Mouse (Mus musculus): ENCODE measurements at regions not wholly inside any gene's neighbourhood (a gene's known extent, or its start where the extent isn't known, plus 50 kb on each side); places are given as distances from the start of the nearest gene placed in this dataset.

DNA sequence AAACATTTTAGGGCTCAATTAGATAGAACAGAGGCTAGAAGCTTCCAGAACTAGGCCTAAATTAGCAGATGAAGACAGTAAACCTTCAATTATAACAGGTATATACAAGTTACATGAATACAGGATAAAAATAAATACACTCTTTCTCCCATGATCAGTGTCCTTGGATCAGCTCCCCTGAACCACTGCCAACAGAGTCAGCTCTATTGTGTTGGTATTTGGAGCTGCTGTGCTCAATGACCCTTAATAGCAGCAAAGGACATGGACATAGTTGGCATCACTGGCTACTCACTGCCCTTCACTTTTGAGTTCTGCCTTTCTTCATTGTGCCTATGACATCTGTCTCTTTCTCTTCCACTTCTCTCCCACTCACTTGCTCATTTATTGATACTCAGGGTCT is 639.1 kb upstream of the 4921530L21Rik start:
- no peaks in the 10 kb centered on the region for H3K36me3 ChIP-seq
- no peak overlapping the region for H3K4me3 ChIP-seq
- H3K4me1 ChIP-seq: no peaks in the 10 kb centered on the region
- H3K4me2 ChIP-seq (replicated peaks): no peak overlapping the region
- ATAC-seq (ENCODE audit: low FRiP score): no peak
- H3K9ac ChIP-seq: no peak overlapping the region
- H3K27me3 ChIP-seq: no peaks in the 10 kb centered on the region
- no peaks in the 10 kb centered on the region for H3K9me3 ChIP-seq (replicated peaks)
- H3K27ac ChIP-seq: no peak overlapping the region

DNA sequence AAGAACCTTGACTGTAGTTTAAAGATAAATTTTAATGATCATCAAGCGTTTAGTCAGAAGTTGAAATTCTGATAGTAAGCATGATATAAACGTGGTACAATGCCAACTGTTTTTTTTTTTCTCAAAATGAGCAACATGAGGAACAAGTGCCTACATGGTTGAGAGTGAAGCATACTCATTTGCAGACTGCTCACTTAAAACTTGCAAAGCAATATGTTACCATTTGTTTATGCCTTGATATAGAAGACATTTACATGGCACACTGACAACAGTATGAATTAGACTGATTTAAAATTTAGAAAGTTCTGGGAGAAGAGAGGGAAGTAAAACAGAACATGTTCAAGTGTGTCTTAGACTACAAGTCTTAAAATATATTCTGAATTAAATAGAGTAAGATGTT is 632.2 kb upstream of the 4921530L21Rik start:
- ATAC-seq (ENCODE audit: low FRiP score): no peak
- Histone ChIP-seq H3K4me3 (no peak overlapping the region), H3K27me3 (no peaks in the 10 kb centered on the region), H3K4me1 (no peaks in the 10 kb centered on the region), H3K4me2 (replicated peaks) (no peak overlapping the region), H3K27ac (no peak overlapping the region), H3K36me3 (no peaks in the 10 kb centered on the region), H3K9ac (no peak overlapping the region), H3K9me3 (replicated peaks) (no peaks in the 10 kb centered on the region)
- WGBS: 76% methylated on average over 2 of the region's 2 CpGs

DNA sequence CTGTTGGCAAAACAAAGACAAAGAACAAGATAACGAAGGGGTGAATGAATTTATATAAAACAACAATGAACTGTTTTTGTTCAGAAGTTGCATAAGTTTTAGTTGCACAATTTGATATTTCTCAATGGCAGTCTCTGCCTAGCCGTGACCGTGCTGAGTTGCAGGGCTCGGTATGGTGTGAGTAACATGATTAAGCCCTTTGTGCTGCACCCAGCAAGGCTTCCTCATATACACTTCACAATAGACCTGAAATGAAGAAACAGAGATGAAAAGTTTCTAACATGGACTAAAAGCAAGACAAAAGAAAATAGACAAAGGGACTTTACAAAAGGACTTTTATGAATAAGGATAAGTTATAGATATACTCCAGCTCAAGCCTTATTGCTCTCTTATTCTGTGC is 624.9 kb upstream of the 4921530L21Rik start:
- Histone ChIP-seq H3K9me3 (replicated peaks) (no peaks in the 10 kb centered on the region), H3K4me2 (replicated peaks) (no peak overlapping the region), H3K27ac (no peak overlapping the region), H3K9ac (no peak overlapping the region), H3K4me3 (no peak overlapping the region), H3K27me3 (no peaks in the 10 kb centered on the region), H3K4me1 (no peaks in the 10 kb centered on the region), H3K36me3 (no peaks in the 10 kb centered on the region)
- 52% methylated on average over 4 of the region's 4 CpGs for WGBS
- ATAC-seq (ENCODE audit: low FRiP score): no peak

DNA sequence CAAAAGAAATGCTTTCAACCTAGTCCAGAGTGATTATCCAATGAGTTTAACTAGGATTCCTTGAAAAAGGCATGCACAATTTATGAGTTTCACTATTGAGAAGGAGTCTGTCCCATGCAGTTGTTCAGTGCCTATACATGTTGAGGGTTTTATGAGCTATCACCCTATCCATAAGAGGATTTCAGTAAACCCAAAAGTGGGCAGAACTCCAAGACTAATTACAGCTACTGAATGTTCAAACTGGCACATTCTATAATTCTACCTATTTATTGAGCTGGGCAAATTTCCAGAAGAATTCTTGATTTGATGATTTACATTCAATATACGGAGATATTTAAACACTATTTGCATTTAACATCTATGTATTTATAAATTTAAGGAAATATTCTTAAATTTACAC is 599.6 kb upstream of the 4921530L21Rik start:
- no peaks in the 10 kb centered on the region for H3K27me3 ChIP-seq
- no peaks in the 10 kb centered on the region for H3K4me1 ChIP-seq
- no peak overlapping the region for H3K4me3 ChIP-seq
- H3K4me2 ChIP-seq (replicated peaks): no peak overlapping the region
- no peak overlapping the region for H3K9ac ChIP-seq
- ATAC-seq (ENCODE audit: low FRiP score): no peak
- no peaks in the 10 kb centered on the region for H3K36me3 ChIP-seq
- no peak overlapping the region for H3K27ac ChIP-seq
- no peaks in the 10 kb centered on the region for H3K9me3 ChIP-seq (replicated peaks)
- 79% methylated on average over 1 of the region's 1 CpGs for WGBS

DNA sequence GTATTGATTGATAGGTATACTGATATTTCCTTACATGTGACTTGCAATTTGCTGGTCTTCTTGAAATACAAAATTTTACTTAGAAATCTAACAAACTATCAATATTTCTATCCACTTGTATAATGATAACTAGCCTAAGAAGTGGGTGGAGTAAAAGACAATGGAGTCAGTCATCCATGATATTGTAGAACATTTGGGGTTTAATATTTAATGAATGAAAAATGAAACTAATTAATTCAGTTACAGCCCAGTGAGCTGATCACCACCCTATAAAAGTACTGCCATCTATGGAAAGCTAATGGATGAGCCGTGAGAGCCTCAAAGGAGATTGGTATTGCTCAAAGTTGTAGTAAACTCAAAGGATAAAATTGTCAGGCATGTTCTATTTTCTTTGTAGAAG is 599.0 kb upstream of the 4921530L21Rik start:
- 0 out of 2 replicates have a peak, but pooled peaks have one; percentile 40 for ATAC-seq (ENCODE audit: low FRiP score)
- no peak overlapping the region for H3K4me3 ChIP-seq
- no peak overlapping the region for H3K9ac ChIP-seq

DNA sequence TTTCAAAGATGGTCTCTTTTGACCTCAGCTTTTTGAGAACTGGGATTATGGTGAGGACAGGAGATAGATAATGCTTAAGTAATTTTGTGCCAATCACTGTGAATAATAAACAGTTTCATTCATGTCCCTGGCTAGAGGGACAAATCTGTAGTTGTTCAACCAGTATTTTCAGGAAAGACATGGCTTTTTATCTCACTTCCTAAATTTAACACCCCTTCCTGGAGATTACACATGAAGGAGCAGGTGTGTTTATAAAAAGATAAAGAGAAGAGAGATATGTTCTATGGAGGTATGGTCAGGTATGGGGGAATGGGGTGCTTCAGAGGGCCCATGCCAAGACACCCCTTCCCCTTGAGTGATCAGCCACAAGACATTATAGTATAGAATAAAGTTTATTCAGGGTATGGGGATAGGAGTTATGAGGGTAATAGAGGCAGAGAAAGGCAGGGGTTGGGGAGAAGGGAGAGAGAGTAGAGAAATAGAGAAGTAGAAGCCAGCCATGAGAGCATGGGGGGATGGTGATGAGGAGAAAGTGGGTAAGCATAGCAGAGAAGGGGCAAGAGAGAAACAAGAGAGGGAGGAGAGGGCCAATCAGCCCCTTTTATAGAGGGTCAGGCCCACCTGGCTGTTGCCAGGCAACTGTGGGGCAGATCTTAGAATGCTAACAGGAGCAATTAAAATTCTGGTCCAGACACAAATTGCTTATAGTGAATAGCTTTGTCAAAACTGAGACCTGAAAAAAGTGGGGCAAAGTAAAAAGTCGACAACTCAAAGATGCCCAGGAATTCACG is 566.7 kb upstream of the 4921530L21Rik start:
- no peak overlapping the region for H3K4me3 ChIP-seq
- no peak for ATAC-seq (ENCODE audit: low FRiP score)
- H3K36me3 ChIP-seq: no peaks in the 10 kb centered on the region
- no peak overlapping the region for H3K9ac ChIP-seq
- 89% methylated on average over 2 of the region's 2 CpGs for WGBS
- H3K27ac ChIP-seq: no peak overlapping the region
- H3K27me3 ChIP-seq: no peaks in the 10 kb centered on the region
- no peak overlapping the region for H3K4me2 ChIP-seq (replicated peaks)
- no peaks in the 10 kb centered on the region for H3K9me3 ChIP-seq (replicated peaks)
- no peaks in the 10 kb centered on the region for H3K4me1 ChIP-seq

More for the DNA sequence above, 599.0 kb upstream of the 4921530L21Rik start:
- H3K36me3 ChIP-seq: no peaks in the 10 kb centered on the region
- H3K9me3 ChIP-seq (replicated peaks): no peaks in the 10 kb centered on the region
- 68% methylated on average over 1 of the region's 1 CpGs for WGBS
- no peak overlapping the region for H3K4me2 ChIP-seq (replicated peaks)
- H3K27ac ChIP-seq: no peak overlapping the region
- no peaks in the 10 kb centered on the region for H3K4me1 ChIP-seq
- no peaks in the 10 kb centered on the region for H3K27me3 ChIP-seq

DNA sequence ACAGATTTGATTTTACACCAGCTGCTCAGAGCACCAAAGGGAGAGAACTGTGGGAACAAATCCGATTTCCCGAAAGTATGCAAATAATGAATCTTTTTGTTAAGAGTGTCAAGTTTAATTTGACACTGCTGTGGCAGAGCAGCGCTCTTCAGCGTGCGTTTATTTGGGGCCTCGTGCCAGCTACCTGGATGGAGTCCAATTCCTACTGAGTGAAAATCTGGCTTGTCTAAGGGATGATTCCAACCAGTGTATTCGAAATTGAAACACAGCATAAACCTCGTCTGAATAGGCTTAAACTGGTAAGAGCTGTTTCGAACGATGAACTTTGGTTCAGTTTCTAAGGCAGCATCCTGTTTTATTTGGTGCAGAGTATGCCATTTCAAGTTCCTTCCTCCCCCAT is 524.1 kb upstream of the 4921530L21Rik start:
- no peaks in the 10 kb centered on the region for H3K36me3 ChIP-seq
- ATAC-seq (ENCODE audit: low FRiP score): 0 out of 2 replicates have a peak, but pooled peaks have one; percentile 50
- no peaks in the 10 kb centered on the region for H3K27me3 ChIP-seq
- H3K9ac ChIP-seq: no peak overlapping the region
- no peak overlapping the region for H3K4me3 ChIP-seq
- H3K4me1 ChIP-seq: no peaks in the 10 kb centered on the region
- no peak overlapping the region for H3K27ac ChIP-seq
- no peak overlapping the region for H3K4me2 ChIP-seq (replicated peaks)
- WGBS: 74% methylated on average over 10 of the region's 10 CpGs
- no peaks in the 10 kb centered on the region for H3K9me3 ChIP-seq (replicated peaks)

Data from hindbrain, embryonic 12.5 days (tissue).